Mouse (Mus musculus): ENCODE data around the gene Golt1b. TPM values are rescaled to one million over a fixed set of nuclear protein-coding genes. Genes with fewer than 3 reads are reported as not detected.
"Not testable (repeated sequence)": the region's sequence is repeated elsewhere in the genome, so short reads cannot be mapped to it uniquely, and the experiment has no call there.

The Golt1b gene
- 10 to 100 TPM; 29.4 to 31.6 TPM for total RNA-seq (2021)

DNA sequence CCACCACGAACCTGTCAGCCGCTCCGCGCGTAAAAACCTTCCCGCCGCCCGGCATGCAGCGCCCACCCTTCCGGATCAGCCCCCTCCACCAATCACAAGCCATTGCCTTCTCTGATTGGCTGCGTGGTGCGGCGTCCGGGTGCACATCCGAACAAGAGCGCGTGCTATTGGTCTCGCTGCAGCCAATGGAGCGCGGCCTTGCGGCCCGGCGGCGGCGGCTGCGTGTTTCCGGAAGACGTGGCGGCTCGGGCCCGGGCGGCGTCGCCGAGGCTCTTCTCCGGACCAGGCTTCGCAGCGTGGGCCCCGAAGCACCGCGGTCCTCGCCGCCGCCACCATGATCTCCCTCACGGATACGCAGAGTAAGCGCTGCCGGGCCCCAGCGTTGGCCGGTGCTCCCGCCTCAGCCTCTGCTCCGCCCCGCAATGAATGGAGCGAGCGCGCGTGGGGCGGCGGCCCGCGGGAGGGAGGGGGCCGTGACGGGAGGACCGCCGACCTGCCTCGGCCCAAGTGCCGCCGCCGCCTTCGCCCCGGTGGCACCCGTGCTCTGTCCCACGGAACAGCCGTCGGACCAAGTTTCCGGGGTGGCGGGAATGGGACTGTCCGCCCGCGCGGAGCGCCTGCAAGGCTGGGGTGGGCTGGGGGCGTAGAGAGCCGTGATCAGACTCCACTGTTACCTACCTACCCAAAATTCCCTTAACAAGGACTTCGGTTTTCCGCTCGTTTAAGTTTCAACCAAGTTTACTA, at the start of gene Golt1b, which contains the start of gene Recql:
Golt1b (plus strand) TSS at position 211 of the 744 bp plus-strand sequence.
Recql (minus strand) TSS at position 77 of the 744 bp plus-strand sequence.
- peak; percentile 97 for DNase-seq (ENCODE audit: extremely low spot score in 1 of 2, low spot score in 1 of 2)

- DNase-seq (ENCODE audit: extremely low spot score in 1 of 2, low spot score in 1 of 2) = no peak
These were observed 48.1 kb upstream of the Golt1b start for GRCm38 (mm10) chr6:142338961-142339360.

DNA sequence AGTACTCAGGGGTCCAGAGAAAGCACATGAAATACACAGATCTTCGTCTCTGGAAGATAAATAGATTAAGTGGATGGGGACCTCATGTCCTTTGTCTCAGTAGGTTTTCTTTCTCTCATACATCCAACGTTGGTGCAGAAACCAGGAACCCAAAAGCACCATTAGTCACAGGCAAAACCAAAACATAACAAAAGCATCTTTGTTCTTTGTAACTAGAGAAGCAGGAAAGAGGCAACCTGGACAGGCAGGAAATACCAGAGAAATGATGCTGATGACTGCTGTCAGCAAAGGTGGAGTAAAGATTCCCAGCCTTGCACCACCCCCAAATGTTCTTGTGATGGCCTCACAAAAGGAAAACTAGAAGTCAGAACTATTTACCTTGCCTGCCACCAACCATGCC, 47.4 kb upstream of the Golt1b start:
- DNase-seq (ENCODE audit: extremely low spot score in 1 of 2, low spot score in 1 of 2) = no peak

DNA sequence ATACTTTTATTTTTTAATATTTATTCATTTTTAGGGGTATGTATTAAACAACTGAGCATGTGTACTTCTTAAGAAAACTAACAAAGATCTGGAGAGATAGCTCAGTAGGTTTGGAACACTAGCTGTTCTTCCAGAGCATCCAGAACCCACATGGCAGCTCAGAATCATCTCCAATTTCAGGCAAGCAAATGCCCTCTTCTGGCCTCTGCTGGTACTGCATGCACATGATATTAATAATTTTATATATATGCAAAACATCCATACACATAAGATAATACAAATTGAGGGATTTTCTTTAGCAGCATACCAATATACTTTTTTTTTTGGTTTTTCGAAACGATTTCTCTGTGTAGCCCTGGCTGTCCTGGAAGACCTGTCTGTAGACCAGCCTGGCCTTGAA, 43.5 kb upstream of the Golt1b start:
- peak; percentile 28 to 60 for DNase-seq (ENCODE audit: extremely low spot score in 1 of 2, low spot score in 1 of 2)

GRCm38 (mm10) chr6:142345440-142346038, 41.5 kb upstream of the Golt1b start, which contains the start of gene Pyroxd1:
Gene Pyroxd1, plus strand, starts transcription at chr6:142345654.
- DNase-seq (ENCODE audit: extremely low spot score in 1 of 2, low spot score in 1 of 2) = peak; percentile 74 to 79

DNA sequence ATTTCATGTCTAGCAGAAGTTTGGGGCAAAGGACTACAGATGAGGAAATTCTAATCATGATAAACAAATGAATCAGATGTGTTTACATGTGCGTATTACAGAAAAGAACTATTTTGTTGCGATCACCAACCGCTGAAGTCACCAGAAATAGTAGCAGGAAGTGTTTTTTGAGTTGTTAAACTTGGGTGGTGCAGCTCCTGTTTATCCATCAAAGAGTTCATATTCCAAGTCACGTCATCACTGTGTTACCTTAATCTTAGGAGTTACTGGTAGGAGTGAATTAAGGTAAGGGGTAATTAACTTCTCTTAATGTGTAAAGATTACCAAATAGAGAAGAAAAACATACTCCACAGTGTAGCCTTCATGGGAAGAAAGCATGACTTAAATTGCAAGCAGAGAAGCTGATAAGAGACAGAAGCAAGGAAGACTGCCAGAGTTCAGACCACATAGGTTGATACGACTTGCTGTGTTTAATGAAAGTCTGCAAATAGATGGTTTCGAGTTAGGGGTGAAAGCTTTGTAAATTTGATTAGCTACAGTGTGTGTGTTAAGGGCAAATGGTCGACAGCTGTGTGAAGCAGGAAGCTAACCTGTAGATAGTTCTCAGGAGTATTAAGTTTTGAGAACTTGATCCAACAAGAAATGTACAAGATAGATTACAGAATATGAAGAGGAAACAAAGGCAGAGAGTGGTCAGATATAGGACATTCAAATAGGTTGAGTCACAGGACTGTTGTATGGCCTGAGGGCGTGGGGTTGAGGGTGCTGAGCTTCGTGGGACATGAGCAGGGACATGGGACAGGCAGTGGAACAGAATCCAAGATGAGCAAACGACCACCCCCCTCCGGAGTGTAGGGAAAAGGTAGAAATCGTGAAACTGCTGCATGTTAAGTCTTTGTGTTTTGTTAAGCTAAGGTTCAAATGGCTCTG, 40.6 kb upstream of the Golt1b start:
- no peak for DNase-seq (ENCODE audit: extremely low spot score in 1 of 2, low spot score in 1 of 2)

- no peak for DNase-seq (ENCODE audit: extremely low spot score in 1 of 2, low spot score in 1 of 2)
These were observed 39.3 kb upstream of the Golt1b start for GRCm38 (mm10) chr6:142347431-142348385.

DNA sequence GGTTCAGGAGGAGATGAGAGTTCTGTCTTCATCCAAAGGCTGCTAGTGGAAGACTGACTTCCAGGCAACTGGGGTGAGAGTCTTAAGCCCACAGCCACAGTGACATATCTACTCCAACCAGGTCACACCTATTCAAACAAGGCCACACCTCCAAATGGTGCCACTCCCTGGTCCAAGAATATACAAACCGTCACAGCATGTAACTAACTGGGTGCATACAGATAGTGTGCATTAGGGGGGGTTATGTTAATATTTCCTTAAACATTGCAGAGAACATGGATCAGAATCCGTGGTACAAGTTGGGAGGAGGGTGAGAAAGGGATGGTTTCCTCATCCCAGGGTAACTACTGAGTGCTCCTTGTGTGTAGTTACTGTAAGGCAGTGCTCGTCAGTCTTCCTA, 34.9 kb upstream of the Golt1b start:
- DNase-seq (ENCODE audit: extremely low spot score in 1 of 2, low spot score in 1 of 2) = not testable (repeated sequence)

- no peak for DNase-seq (ENCODE audit: extremely low spot score in 1 of 2, low spot score in 1 of 2)
These were observed 29.9 kb upstream of the Golt1b start for GRCm38 (mm10) chr6:142357106-142357505.

GRCm38 (mm10) chr6:142362036-142362435, 25.0 kb upstream of the Golt1b start:
- DNase-seq (ENCODE audit: extremely low spot score in 1 of 2, low spot score in 1 of 2) = no peak

DNA sequence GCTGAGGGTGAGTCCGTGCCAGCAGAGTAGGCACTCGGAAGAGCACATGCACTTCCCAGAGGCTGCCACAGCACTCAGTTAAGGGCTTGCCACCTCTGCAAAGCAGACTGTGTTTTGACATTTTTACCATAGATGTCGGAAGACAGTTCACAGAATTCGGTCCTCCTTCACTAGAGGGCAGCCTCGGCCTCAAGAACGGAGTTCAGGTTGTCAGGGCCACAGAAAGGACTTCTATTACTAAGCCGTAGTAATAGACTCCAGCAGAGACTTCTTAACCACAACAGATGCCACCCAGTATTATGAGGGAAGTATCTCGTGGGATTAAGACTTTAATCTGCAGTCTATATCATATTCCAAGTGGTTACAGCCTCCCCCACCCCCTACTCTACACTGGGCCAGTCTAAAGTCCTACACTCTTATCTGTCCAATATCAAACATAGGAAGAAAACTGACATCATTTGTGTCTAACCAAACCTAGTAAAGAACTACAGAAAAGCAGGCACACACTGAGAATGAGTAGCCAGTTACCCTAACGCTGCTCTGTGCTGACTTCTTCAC, 23.9 kb upstream of the Golt1b start:
- DNase-seq (ENCODE audit: extremely low spot score in 1 of 2, low spot score in 1 of 2) = no peak

DNA sequence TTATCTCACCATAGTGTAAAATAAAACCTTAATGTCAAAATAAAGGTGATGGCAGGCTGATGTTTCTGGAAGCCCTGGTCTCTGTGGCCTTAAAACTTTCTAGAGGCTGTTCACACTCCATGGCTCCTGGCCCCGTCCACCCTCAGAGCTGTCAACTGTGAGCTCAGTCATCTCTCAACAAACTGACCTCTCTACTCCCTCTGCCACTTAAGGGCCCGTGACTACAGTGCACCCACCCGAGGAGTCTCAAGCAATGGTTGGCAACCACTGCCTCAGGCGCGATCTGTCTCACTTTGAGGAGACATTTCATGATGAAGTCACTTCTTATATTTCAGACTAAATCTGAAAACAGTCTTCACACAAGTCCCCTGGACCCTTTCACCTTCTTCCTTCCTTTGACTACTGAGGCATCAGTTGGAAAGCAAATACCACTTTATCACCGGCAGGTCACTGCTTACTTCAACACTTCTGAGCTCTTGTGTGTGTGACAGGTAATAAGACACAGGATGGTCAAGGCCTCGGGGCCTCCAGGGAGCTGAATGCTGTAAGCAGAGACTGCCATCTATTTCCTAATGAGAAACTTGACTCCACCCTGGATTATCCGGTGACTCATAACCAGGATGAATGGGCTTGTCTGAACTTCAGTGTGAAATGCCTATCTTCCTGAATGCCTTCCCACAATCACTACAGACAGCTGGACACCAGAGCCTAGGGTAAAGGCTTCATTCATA, 21.1 kb upstream of the Golt1b start:
- DNase-seq (ENCODE audit: extremely low spot score in 1 of 2, low spot score in 1 of 2) = no peak

- no peak for DNase-seq (ENCODE audit: extremely low spot score in 1 of 2, low spot score in 1 of 2)
These were observed 20.5 kb upstream of the Golt1b start for GRCm38 (mm10) chr6:142366473-142367018.

GRCm38 (mm10) chr6:142367565-142367964, 19.5 kb upstream of the Golt1b start:
- DNase-seq (ENCODE audit: extremely low spot score in 1 of 2, low spot score in 1 of 2) = no peak

DNA sequence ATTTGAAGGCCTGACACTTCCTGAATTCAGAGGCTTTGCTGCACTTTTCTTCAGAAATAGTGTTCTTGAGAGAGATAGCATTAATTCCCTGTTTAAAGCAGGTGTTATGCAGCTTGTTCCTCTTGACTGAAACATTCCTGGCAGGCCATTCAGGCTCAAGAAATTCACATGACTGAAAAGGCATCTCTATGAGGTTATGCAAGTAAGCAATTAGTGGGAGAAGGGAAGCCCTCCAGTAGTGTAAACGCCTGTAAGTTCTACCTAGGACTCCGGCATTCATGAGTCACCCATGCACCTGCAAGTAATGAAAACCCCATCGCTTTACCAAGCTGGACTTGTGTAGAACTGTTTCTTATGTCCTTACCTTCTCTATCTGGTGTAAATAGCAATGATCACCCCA, 17.5 kb upstream of the Golt1b start:
- no peak for DNase-seq (ENCODE audit: extremely low spot score in 1 of 2, low spot score in 1 of 2)

- no peak for DNase-seq (ENCODE audit: extremely low spot score in 1 of 2, low spot score in 1 of 2)
These were observed 9.9 kb upstream of the Golt1b start for GRCm38 (mm10) chr6:142377081-142377480.

- DNase-seq (ENCODE audit: extremely low spot score in 1 of 2, low spot score in 1 of 2) = no peak
These were observed 8.3 kb upstream of the Golt1b start for GRCm38 (mm10) chr6:142378576-142379330.

DNA sequence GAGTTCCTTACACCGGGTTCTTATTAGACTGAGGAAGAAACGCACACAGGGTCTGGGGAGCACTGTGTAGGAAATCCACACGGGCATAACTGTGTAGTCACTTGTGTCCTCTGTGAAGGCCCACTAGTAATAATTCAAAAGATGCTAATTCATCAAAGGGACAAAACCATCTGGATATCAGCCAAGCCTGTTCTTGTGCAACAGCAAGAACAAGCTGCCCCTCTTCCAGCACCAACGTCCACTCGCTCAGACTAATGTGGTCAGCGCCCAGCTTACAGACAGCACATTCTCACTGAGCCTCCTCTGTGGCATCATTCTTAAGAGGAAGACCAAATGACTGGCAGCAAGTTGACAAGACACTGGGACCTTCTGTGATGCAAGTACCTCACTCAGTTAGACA, 7.1 kb upstream of the Golt1b start:
- no peak for DNase-seq (ENCODE audit: extremely low spot score in 1 of 2, low spot score in 1 of 2)

All from layer of hippocampus, postnatal 25 days (tissue).